Mouse (Mus musculus): Measurements from ENCODE around the gene Hsd11b1. TPM values are rescaled to one million over a fixed set of nuclear protein-coding genes. Genes with fewer than 3 reads are reported as not detected.

The Hsd11b1 gene
- total and polyA plus RNA-seq, 3 experiments, result 2.0 to 6.3 (median 5.7) TPM

DNA sequence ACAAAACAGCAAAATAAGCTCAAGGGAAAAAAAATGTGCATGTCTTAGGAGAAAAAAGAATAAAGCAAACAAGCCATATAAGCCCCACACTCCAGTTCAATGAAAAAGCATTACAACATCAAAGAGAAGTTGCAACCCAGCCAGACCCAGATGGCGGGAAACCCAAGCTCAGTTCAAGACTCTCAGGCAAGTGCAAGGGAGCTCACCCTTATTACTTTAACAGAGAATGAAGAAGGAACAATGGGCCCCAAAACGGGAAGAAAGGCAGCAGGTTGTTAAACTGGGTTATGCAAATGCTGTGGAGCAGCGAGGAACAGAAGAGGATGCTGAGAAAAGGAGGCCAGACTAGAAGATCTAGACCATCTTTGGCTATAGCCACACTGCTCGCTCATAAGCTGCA is 21.0 kb downstream of the Hsd11b1 start (continued):
- TF ChIP-seq MAFK (IDR thresholded peaks at IDR 0.05; ENCODE audit: insufficient replicate concordance, low read length) (no peak), MAZ (IDR thresholded peaks at IDR 0.05; ENCODE audit: low read depth, low read length) (no peak), SMC3 (IDR thresholded peaks at IDR 0.05; ENCODE audit: low read depth, low read length) (0 out of 2 replicates have a peak, but pooled peaks have one; percentile 6), SIN3A (IDR thresholded peaks at IDR 0.05; ENCODE audit: low read length) (no peak), IRF4 (IDR thresholded peaks at IDR 0.05; ENCODE audit: low read depth, low read length) (peak; percentile 52; the same call in 1 of the 2 replicates), CTCF (conservative IDR thresholded peaks at IDR 0.05 in 1 of 2, IDR thresholded peaks at IDR 0.05 in 1 of 2; ENCODE audit: low read depth in 2 of 2, low read length in 2 of 2) (no peak), PAX5 (IDR thresholded peaks at IDR 0.05; ENCODE audit: low read length) (no peak), TBP (conservative IDR thresholded peaks at IDR 0.05; ENCODE audit: low read depth, low read length) (peak; percentile 56; the same call in 1 of the 2 replicates), EP300 (IDR thresholded peaks at IDR 0.05; ENCODE audit: low read length) (no peak; the same call in none of the 2 replicates), USF1 (IDR thresholded peaks at IDR 0.05; ENCODE audit: low read depth, low read length) (no peak), POLR2AphosphoS2 (IDR thresholded peaks at IDR 0.05; ENCODE audit: low read depth, low read length) (no peak), USF2 (conservative IDR thresholded peaks at IDR 0.05; ENCODE audit: low read depth, low read length) (no peak), ZMIZ1 (IDR thresholded peaks at IDR 0.05; ENCODE audit: low read depth, low read length) (no peak), NRF1 (IDR thresholded peaks at IDR 0.05; ENCODE audit: low read depth, low read length) (no peak), NELFE (IDR thresholded peaks at IDR 0.05; ENCODE audit: low read depth, low read length) (no peak)

DNA sequence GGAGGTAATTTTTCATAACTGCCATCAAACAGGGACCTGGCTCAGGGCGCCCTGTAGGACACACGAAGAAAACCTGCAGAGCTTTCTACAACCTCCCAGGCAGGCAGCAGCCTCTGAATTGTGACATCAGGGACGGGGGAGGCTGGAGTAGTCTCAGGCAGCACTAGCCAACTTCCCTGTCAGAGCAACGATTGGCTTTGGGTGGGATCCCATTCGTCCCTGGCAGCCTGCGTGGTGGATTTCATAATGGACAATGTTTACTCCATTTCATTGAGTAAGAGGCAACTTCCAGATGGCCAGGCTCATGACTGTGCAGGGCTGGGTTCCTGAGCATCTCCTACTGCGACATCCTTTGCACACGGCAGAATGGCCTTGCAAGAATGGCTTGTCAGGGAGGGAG is 21.6 kb downstream of the Hsd11b1 start:
- H3K9me3 ChIP-seq (replicated peaks; ENCODE audit: low read length), result no peaks in the 10 kb centered on the region
- dilution Hi-C loops (cut with MboI; ENCODE audit: extremely low pct_ligation_motif_present, extremely low pct_unique_long_range_greater_than_20kb, low sequenced_read_pairs), result no loop called here
- peak; percentile 37 for DNase-seq (ENCODE audit: extremely low read depth)

GRCm38 (mm10) chr1:193241436-193241835 is 22.4 kb downstream of the Hsd11b1 start:
- no peak overlapping the region for H3K4me3 ChIP-seq (replicated peaks in 1 of 3; ENCODE audit: low read depth in 2 of 3, low read length in 2 of 3, poor library complexity in 1 of 3)
- H3K9ac ChIP-seq (ENCODE audit: insufficient read depth, low read depth), result no peak overlapping the region
- dilution Hi-C loops (cut with MboI; ENCODE audit: extremely low pct_ligation_motif_present, extremely low pct_unique_long_range_greater_than_20kb, low sequenced_read_pairs) (no loop called here), in situ Hi-C loops (cut with MboI; ENCODE audit: low pct_ligation_motif_present, low pct_unique_long_range_greater_than_20kb, low sequenced_read_pairs) (no loop called here)
- no peak overlapping the region for H3K4me2 ChIP-seq (ENCODE audit: insufficient read depth, low read depth, poor library complexity, severe bottlenecking)
- no peaks in the 10 kb centered on the region for H3K9me3 ChIP-seq (replicated peaks; ENCODE audit: low read length)
- no peaks in the 10 kb centered on the region for H3K79me2 ChIP-seq (replicated peaks; ENCODE audit: control insufficient read depth, extremely low read depth, insufficient read depth, poor library complexity, severe bottlenecking)
- DNase-seq (ENCODE audit: extremely low read depth), result no peak
- H3K27ac ChIP-seq (ENCODE audit: insufficient read depth, low read depth), result no peak overlapping the region
- peaks cover 16 to 48% of the 10 kb centered on the region in 2 experiments for H3K4me1 ChIP-seq (ENCODE audit: control insufficient read depth in 1 of 2, insufficient read depth in 2 of 2)
- H3K27me3 ChIP-seq (replicated peaks), result no peaks in the 10 kb centered on the region
- peaks cover 3 to 17% of the 10 kb centered on the region in 2 experiments for H3K36me3 ChIP-seq (replicated peaks in 1 of 2; ENCODE audit: control insufficient read depth in 1 of 2, insufficient read depth in 1 of 2, low read length in 1 of 2)
- TF ChIP-seq JUN (IDR thresholded peaks at IDR 0.05; ENCODE audit: insufficient read depth, low read depth, low read length) (no peak), RAD21 (IDR thresholded peaks at IDR 0.05; ENCODE audit: low read depth, low read length) (no peak), USF2 (conservative IDR thresholded peaks at IDR 0.05; ENCODE audit: low read depth, low read length) (no peak), SIN3A (IDR thresholded peaks at IDR 0.05; ENCODE audit: low read length) (no peak), RCOR1 (conservative IDR thresholded peaks at IDR 0.05; ENCODE audit: low read depth, low read length) (no peak), ZMIZ1 (IDR thresholded peaks at IDR 0.05; ENCODE audit: low read depth, low read length) (no peak), IRF4 (IDR thresholded peaks at IDR 0.05; ENCODE audit: low read depth, low read length) (no peak), ZNF384 (IDR thresholded peaks at IDR 0.05; ENCODE audit: low read depth, low read length) (no peak), MAX (IDR thresholded peaks at IDR 0.05; ENCODE audit: low read length) (no peak), SMC3 (IDR thresholded peaks at IDR 0.05; ENCODE audit: low read depth, low read length) (no peak), EP300 (IDR thresholded peaks at IDR 0.05; ENCODE audit: low read length) (no peak), MAFK (IDR thresholded peaks at IDR 0.05; ENCODE audit: insufficient replicate concordance, low read length) (no peak), MXI1 (IDR thresholded peaks at IDR 0.05; ENCODE audit: low read depth, low read length) (no peak), USF1 (IDR thresholded peaks at IDR 0.05; ENCODE audit: low read depth, low read length) (no peak), HCFC1 (IDR thresholded peaks at IDR 0.05; ENCODE audit: low read depth, low read length) (no peak), UBTF (IDR thresholded peaks at IDR 0.05; ENCODE audit: low read depth, low read length) (no peak), TBP (conservative IDR thresholded peaks at IDR 0.05; ENCODE audit: low read depth, low read length) (no peak), ZKSCAN1 (IDR thresholded peaks at IDR 0.05; ENCODE audit: borderline replicate concordance, low read depth, low read length) (no peak), ETS1 (conservative IDR thresholded peaks at IDR 0.05; ENCODE audit: low read depth, low read length) (no peak)

More for the DNA sequence above, 21.6 kb downstream of the Hsd11b1 start:
- H3K4me2 ChIP-seq (ENCODE audit: insufficient read depth, low read depth, poor library complexity, severe bottlenecking), result peak overlapping the region; percentile 44
- H3K27me3 ChIP-seq (replicated peaks), result no peaks in the 10 kb centered on the region
- H3K9ac ChIP-seq (ENCODE audit: insufficient read depth, low read depth), result no peak overlapping the region
- TF ChIP-seq POLR2AphosphoS2 (IDR thresholded peaks at IDR 0.05; ENCODE audit: low read depth, low read length), result no peak
- TF ChIP-seq KAT2A (IDR thresholded peaks at IDR 0.05; ENCODE audit: insufficient replicate concordance, low read length), result no peak
- H3K27ac ChIP-seq (ENCODE audit: insufficient read depth, low read depth), result no peak overlapping the region
- peaks cover 3 to 17% of the 10 kb centered on the region in 2 experiments for H3K36me3 ChIP-seq (replicated peaks in 1 of 2; ENCODE audit: control insufficient read depth in 1 of 2, insufficient read depth in 1 of 2, low read length in 1 of 2)
- H3K79me2 ChIP-seq (replicated peaks; ENCODE audit: control insufficient read depth, extremely low read depth, insufficient read depth, poor library complexity, severe bottlenecking), result no peaks in the 10 kb centered on the region
- peaks cover 16 to 48% of the 10 kb centered on the region in 2 experiments for H3K4me1 ChIP-seq (ENCODE audit: control insufficient read depth in 1 of 2, insufficient read depth in 2 of 2)
- in situ Hi-C loops (cut with MboI; ENCODE audit: low pct_ligation_motif_present, low pct_unique_long_range_greater_than_20kb, low sequenced_read_pairs), result no loop called here
- H3K4me3 ChIP-seq (replicated peaks in 1 of 3; ENCODE audit: low read depth in 2 of 3, low read length in 2 of 3, poor library complexity in 1 of 3), result peak overlapping the region in 1 of 3 experiments; percentile 8
